Mouse (Mus musculus) liver, embryonic 14.5 days (tissue): ENCODE measurements around the gene Inhbb. TPM values are rescaled to one million over a fixed set of nuclear protein-coding genes. Genes with fewer than 3 reads are reported as not detected.

ENCODE experiments used
- ATAC-seq: fragments of 200-750 bp; cut with Nextera tagmentation; 2 replicates; pipeline ENCODE4 v1.8.0; 2017; ENCODE audit warnings: moderate number of reproducible peaks, mild to moderate bottlenecking, moderate library complexity; ENCODE audit not compliant: insufficient read depth
- DNase-seq, 3 experiments: peaks; one replicate each; pipeline ENCODE4 v3.0.0-alpha.2; 2012 to 2013; ENCODE audit warnings: low read depth in 3 of 3, low spot score in 3 of 3
- H3K27ac ChIP-seq: fragments of 300-500 bp; sonication (generic); 2 replicates; pipeline ENCODE4 v1.5.1; 2014; ENCODE audit warnings: moderate library complexity, mild to moderate bottlenecking, control low read depth, inconsistent platforms
- H3K27me3 ChIP-seq: fragments of 300-500 bp; sonication (generic); 2 replicates; pipeline ENCODE4 v1.6.1; 2014; ENCODE audit warnings: mild to moderate bottlenecking, low read length, moderate library complexity; ENCODE audit not compliant: control insufficient read depth, insufficient read depth
- H3K36me3 ChIP-seq: fragments of 300-500 bp; sonication (generic); replicated peaks from 2 replicates; pipeline ENCODE4 v1.6.1; 2014; ENCODE audit warnings: low read depth; ENCODE audit not compliant: control insufficient read depth, insufficient read depth
- H3K4me1 ChIP-seq, 2 experiments: fragments of 200-500 bp in 1 of 2; fragments of 300-500 bp in 1 of 2; sonication (generic) in 1 of 2; replicated peaks; 2 replicates each; pipeline ENCODE4 v1.6.1; 2012 to 2014; ENCODE audit warnings: antibody characterized with exemption in 1 of 2, inconsistent platforms in 1 of 2, low read length in 1 of 2; ENCODE audit not compliant: control insufficient read depth in 2 of 2, insufficient read depth in 2 of 2
- H3K4me2 ChIP-seq: fragments of 300-500 bp; sonication (generic); 2 replicates; pipeline ENCODE4 v1.6.1; 2014; ENCODE audit warnings: low read depth, mild to moderate bottlenecking, control low read depth, moderate library complexity
- H3K4me3 ChIP-seq, 2 experiments: fragments of 200-500 bp in 1 of 2; fragments of 300-500 bp in 1 of 2; sonication (generic) in 1 of 2; 2 replicates each; pipeline ENCODE4 v1.5.1; 2012 to 2014; ENCODE audit warnings: low read depth in 2 of 2, low read length in 2 of 2, mild to moderate bottlenecking in 2 of 2, control low read depth in 1 of 2, inconsistent platforms in 1 of 2, moderate library complexity in 1 of 2; ENCODE audit not compliant: insufficient read depth in 1 of 2
- H3K9ac ChIP-seq: fragments of 300-500 bp; sonication (generic); replicated peaks from 2 replicates; pipeline ENCODE4 v1.6.1; 2014; ENCODE audit warnings: mild to moderate bottlenecking, control low read depth, moderate library complexity
- H3K9me3 ChIP-seq: fragments of 300-500 bp; sonication (generic); 2 replicates; pipeline ENCODE4 v1.6.1; 2016; ENCODE audit warnings: low read length, mixed read lengths; ENCODE audit not compliant: control insufficient read depth
- CTCF ChIP-seq: IDR thresholded peaks from 2 replicates; pipeline ENCODE4 v1.5.1; 2016; ENCODE audit warnings: antibody characterized with exemption, low read depth, control low read depth
- EP300 ChIP-seq: IDR thresholded peaks from 2 replicates; pipeline ENCODE4 v1.6.1; 2016; ENCODE audit warnings: antibody characterized with exemption, low read depth
- WGBS: fragments of 180-500 bp; shearing (Covaris S2); extraction: QIAGEN DNeasy Blood & Tissue Kit; methylation state at CpG from one replicate; pipeline ENCODE4 v1.1.7; 2014; ENCODE audit not compliant: insufficient replicate concordance; 5-methylcytosine and 5-hydroxymethylcytosine counted together
- polyA plus RNA-seq, 2 experiments: library from polyadenylated mRNA; depleted of rRNA in 1 of 2; stranded (reverse) in 1 of 2; unstranded in 1 of 2; fragments of >200 nt; fragmentation: Nextera tagmentation in 1 of 2; extraction: Ambion mirVana in 1 of 2; gene quantifications; 2 replicates each; pipeline versions ENCODE4 v1.2.1 to v1.2.3; 2012 to 2014

Gene Inhbb
- polyA plus RNA-seq, 2 experiments: 0.03 to 0.08 TPM

DNA sequence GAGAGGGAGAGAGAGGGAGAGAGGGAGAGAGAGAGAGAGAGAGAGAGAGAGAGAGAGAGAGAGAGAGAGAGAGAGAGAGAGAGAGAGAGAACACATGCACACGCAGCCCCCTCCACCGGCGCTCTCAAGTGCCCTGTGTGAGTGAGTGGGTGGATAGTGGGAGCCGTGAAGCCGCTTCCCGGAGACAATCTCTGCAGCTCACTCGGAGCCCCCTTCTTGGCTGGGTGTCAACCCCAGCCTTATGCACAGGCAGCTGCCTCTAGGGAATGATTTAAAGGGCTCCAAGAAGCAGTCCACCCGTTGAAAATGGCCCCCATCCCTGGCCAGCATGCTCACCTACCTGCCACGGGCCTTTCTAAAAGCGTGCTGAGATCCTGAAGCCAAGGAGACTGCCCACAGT, 38.1 kb downstream of the Inhbb start:
- no peak for DNase-seq
- Histone ChIP-seq H3K9me3 (no peaks in the 10 kb centered on the region), H3K9ac (no peak overlapping the region), H3K4me1 (no peaks in the 10 kb centered on the region), H3K36me3 (no peaks in the 10 kb centered on the region), H3K27me3 (no peaks in the 10 kb centered on the region), H3K27ac (no peak overlapping the region), H3K4me2 (no peak overlapping the region), H3K4me3 (no peak overlapping the region)
- TF ChIP-seq EP300: no peak
- TF ChIP-seq CTCF: no peak
- no peak for ATAC-seq
- 68% methylated on average over 10 of the region's 10 CpGs for WGBS

DNA sequence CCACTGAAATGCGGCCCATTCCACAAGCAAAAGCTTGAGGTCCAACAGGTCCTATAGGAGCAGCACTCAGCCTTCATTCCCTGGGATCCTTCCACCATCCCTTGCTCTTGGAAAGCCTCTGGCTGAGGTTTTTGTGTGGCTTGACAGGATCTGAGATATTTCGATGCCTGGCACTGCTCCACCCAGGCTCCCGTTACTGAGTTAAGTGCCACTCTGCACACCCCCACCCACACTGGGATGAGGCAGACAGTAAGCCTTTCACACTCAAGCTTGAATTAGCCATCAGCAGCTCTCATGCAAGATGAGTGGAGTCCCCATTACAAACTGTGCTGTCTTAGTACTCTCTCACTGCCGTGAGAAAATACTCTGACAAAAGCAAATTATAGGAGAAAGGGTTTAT, 41.4 kb downstream of the Inhbb start:
- TF ChIP-seq EP300: no peak
- Histone ChIP-seq H3K27ac (no peak overlapping the region), H3K9me3 (no peaks in the 10 kb centered on the region), H3K27me3 (no peaks in the 10 kb centered on the region), H3K4me1 (no peaks in the 10 kb centered on the region), H3K4me3 (no peak overlapping the region), H3K4me2 (no peak overlapping the region), H3K36me3 (no peaks in the 10 kb centered on the region), H3K9ac (no peak overlapping the region)
- ATAC-seq (no peak), DNase-seq (no peak)
- WGBS: 65% methylated on average over 4 of the region's 4 CpGs

DNA sequence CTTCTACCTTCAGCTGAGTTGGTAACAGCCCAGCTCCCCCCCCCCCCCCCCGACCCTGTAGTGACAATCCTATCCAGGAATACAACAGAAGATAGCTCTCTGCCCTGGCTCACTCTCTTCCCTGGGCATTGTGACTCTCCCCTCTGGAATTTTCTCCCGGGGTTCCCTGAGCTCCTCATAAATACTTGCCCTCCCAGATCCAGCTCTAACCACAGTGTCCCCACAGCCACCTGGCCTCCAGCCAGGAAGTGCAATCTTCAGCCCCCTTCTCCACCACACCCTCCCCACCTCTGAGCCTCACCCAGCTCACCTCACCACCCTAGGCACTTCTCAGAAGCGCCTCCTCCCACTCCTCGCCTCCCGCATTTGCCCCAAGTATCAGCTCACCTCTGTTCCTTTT, 46.7 kb downstream of the Inhbb start:
- Histone ChIP-seq H3K36me3 (no peaks in the 10 kb centered on the region), H3K27me3 (no peaks in the 10 kb centered on the region), H3K4me2 (no peak overlapping the region), H3K4me3 (no peak overlapping the region), H3K9me3 (no peaks in the 10 kb centered on the region), H3K9ac (no peak overlapping the region), H3K27ac (no peak overlapping the region), H3K4me1 (no peaks in the 10 kb centered on the region)
- TF ChIP-seq CTCF (no peak), EP300 (no peak)
- ATAC-seq (no peak), DNase-seq (no peak)
- WGBS: 70% methylated on average over 4 of the region's 5 CpGs

DNA sequence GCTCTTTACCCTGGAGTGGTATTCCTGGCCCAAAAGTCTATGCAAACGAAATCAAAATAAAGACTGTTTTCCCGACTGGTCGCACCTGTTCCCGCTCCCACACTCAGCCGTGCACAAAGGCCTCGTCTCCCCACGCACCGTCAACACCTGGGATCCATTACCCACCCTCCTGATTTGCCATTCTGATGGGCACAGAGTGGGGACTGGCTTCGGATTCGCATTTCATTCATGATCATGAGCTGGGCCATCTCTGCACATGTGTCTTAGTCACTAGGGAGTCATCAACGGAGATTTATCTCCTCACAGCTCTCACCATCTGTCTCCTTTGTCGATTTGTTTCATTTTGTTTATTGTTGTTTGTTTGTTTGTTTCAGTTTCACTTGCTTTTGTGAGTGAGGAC, 54.5 kb downstream of the Inhbb start:
- Histone ChIP-seq H3K36me3 (no peaks in the 10 kb centered on the region), H3K4me1 (no peaks in the 10 kb centered on the region), H3K4me2 (no peak overlapping the region), H3K9me3 (no peaks in the 10 kb centered on the region), H3K27ac (no peak overlapping the region), H3K27me3 (no peaks in the 10 kb centered on the region), H3K4me3 (no peak overlapping the region), H3K9ac (no peak overlapping the region)
- no peak for DNase-seq
- WGBS: 64% methylated on average over 12 of the region's 12 CpGs
- TF ChIP-seq EP300 (no peak), CTCF (no peak)
- ATAC-seq: no peak

DNA sequence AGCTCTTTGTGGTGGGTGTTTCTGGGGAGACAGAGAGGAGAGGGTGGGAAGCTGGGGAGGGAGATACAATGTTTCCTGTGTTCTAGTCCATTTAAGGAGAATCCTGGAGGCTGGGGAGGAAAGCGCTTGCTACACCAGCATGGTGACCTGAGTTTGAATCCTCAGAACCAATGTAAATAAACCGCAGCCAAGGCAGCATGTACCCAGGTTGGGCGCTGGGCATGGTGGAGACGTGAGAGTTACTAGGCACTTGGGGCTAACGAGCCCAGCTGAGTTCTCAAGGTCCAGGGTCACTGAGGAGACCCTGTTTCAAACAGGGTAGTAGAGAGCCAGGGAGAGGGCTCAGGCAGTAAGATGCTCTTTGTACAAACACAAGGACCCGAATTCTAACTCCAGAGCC, 55.7 kb downstream of the Inhbb start:
- TF ChIP-seq CTCF: no peak
- TF ChIP-seq EP300: no peak
- H3K27ac ChIP-seq: no peak overlapping the region
- no peaks in the 10 kb centered on the region for H3K4me1 ChIP-seq
- no peak overlapping the region for H3K4me2 ChIP-seq
- 55% methylated on average over 6 of the region's 6 CpGs for WGBS
- H3K4me3 ChIP-seq: no peak overlapping the region
- H3K36me3 ChIP-seq: no peaks in the 10 kb centered on the region
- DNase-seq (no peak), ATAC-seq (no peak)
- H3K9ac ChIP-seq: no peak overlapping the region
- no peaks in the 10 kb centered on the region for H3K9me3 ChIP-seq
- no peaks in the 10 kb centered on the region for H3K27me3 ChIP-seq

Other genes with a start within 250 kb of the Inhbb start
- 8.7 and 11.6 TPM in 2 replicates for gene Ralb, start 82.5 kb upstream of the Inhbb start, polyA plus RNA-seq (2012; rRNA removed)
- 25.7 and 26.0 TPM in 2 replicates for gene Ralb, start 82.5 kb upstream of the Inhbb start, polyA plus RNA-seq (2014; fragmentation: Nextera tagmentation; extraction: Ambion mirVana)
- gene Tmem185b, start 103.9 kb upstream of the Inhbb start, polyA plus RNA-seq (2012; rRNA removed): 6.0 and 7.0 TPM in 2 replicates
- gene Tmem185b, start 103.9 kb upstream of the Inhbb start, polyA plus RNA-seq (2014; fragmentation: Nextera tagmentation; extraction: Ambion mirVana): 5.9 and 8.2 TPM in 2 replicates
- 4.0 and 6.4 TPM in 2 replicates for gene Epb41l5, start 226.8 kb upstream of the Inhbb start, polyA plus RNA-seq (2012; rRNA removed)
- gene Epb41l5, start 226.8 kb upstream of the Inhbb start, polyA plus RNA-seq (2014; fragmentation: Nextera tagmentation; extraction: Ambion mirVana): 12.9 and 13.1 TPM in 2 replicates